Mouse (Mus musculus) stomach, postnatal 0 days (tissue): ENCODE measurements around the gene Mterf1a.

ENCODE experiments used
- CTCF ChIP-seq: IDR thresholded peaks from 2 replicates; pipeline ENCODE4 v1.5.1; 2016; ENCODE audit warnings: antibody characterized with exemption, low read depth, mild to moderate bottlenecking, moderate library complexity
- EP300 ChIP-seq: optimal IDR thresholded peaks from 2 replicates; pipeline ENCODE3; 2016; ENCODE audit warnings: antibody characterized with exemption

- TF ChIP-seq CTCF (no peak), EP300 (no peak)
These were observed 47.5 kb upstream of the Mterf1a start for GRCm38 (mm10) chr5:3941240-3941639.
